Comparison of ENCODE assay signal across 8 mouse cellular contexts in genomic region chr15:81586466-81586865, GRCm38 (mm10). TPM values are rescaled to one million over a fixed set of nuclear protein-coding genes. Genes with fewer than 3 reads are reported as not detected.
DNase-seq lines count a peak whose midpoint lies in the region; ATAC-seq and TF ChIP-seq lines count a peak whose summit lies in the region.

No protein-coding gene starts in this region.

- peak; percentile 33 for ATAC-seq in erythroid progenitor cell, adult 5-6 weeks (replicated peaks; ENCODE audit: low FRiP score, poor library complexity, severe bottlenecking)
- ATAC-seq in limb, embryonic 15.5 days (ENCODE audit: insufficient number of reproducible peaks, low FRiP score, low TSS enrichment, low read depth) = no peak

- H3K4me3 ChIP-seq in cerebellum, adult 2 months (replicated peaks; ENCODE audit: insufficient read depth, low read depth, low read length) = peak overlapping the region; percentile 83
- peak overlapping the region; percentile 91 for H3K4me3 ChIP-seq in limb, embryonic 15.5 days
- H3K4me3 ChIP-seq in small intestine, adult 2 months (ENCODE audit: low read depth, low read length) = peak overlapping the region; percentile 94

- no peak for DNase-seq in cerebellum, adult 2 months
- DNase-seq in cerebellum, postnatal 14 days = no peak
- DNase-seq in 3T3-L1 (ENCODE audit: low read depth, low spot score) = peak; percentile 49
- DNase-seq in thymus, postnatal 0 days (ENCODE audit: low spot score) = no peak
- DNase-seq in right cerebral cortex, postnatal 25 days = no peak

- H3K36me3 ChIP-seq in limb, embryonic 15.5 days = no peaks in the 10 kb centered on the region
- peaks cover 7% of the 10 kb centered on the region for H3K36me3 ChIP-seq in small intestine, adult 2 months (ENCODE audit: control insufficient read depth, insufficient read depth, low read length)

- H3K9me3 ChIP-seq in limb, embryonic 15.5 days = no peaks in the 10 kb centered on the region

- H3K4me1 ChIP-seq in cerebellum, adult 2 months (ENCODE audit: control insufficient read depth, insufficient read depth, low read length) = no peaks in the 10 kb centered on the region; the same call in 1 of the 2 replicates
- peaks cover 16% of the 10 kb centered on the region; the same call in 1 of the 2 replicates for H3K4me1 ChIP-seq in limb, embryonic 15.5 days
- H3K4me1 ChIP-seq in small intestine, adult 2 months (ENCODE audit: control insufficient read depth, insufficient read depth, insufficient read length, low read length) = peaks cover 2% of the 10 kb centered on the region; the same call in 1 of the 2 replicates

- TF ChIP-seq POLR2A in cerebellum, adult 2 months (IDR thresholded peaks at IDR 0.05; ENCODE audit: borderline replicate concordance, insufficient read depth, low read length) = no peak
- TF ChIP-seq POLR2A in small intestine, adult 2 months (IDR thresholded peaks at IDR 0.05; ENCODE audit: low read depth, low read length) = no peak

- peak overlapping the region; percentile 99 for H3K27ac ChIP-seq in cerebellum, adult 2 months (ENCODE audit: insufficient read depth, low read length)
- peak overlapping the region; percentile 100 for H3K27ac ChIP-seq in limb, embryonic 15.5 days
- peak overlapping the region; percentile 100 for H3K27ac ChIP-seq in small intestine, adult 2 months (ENCODE audit: insufficient read depth, low read depth, low read length)

- no peaks in the 10 kb centered on the region for H3K27me3 ChIP-seq in cerebellum, adult 2 months (ENCODE audit: control insufficient read depth, insufficient read depth, low read length)
- no peaks in the 10 kb centered on the region for H3K27me3 ChIP-seq in limb, embryonic 15.5 days
- no peaks in the 10 kb centered on the region for H3K27me3 ChIP-seq in small intestine, adult 2 months (ENCODE audit: control insufficient read depth, insufficient read depth, low read length)

- peak overlapping the region; percentile 100 for H3K9ac ChIP-seq in limb, embryonic 15.5 days

- no peak for TF ChIP-seq CTCF in cerebellum, adult 2 months (IDR thresholded peaks at IDR 0.05; ENCODE audit: borderline replicate concordance, insufficient read depth, low read depth, low read length)
- no peak for TF ChIP-seq CTCF in small intestine, adult 2 months (IDR thresholded peaks at IDR 0.05; ENCODE audit: extremely low read depth, insufficient read length, insufficient replicate concordance, low read depth, low read length)

- H3K4me2 ChIP-seq in limb, embryonic 15.5 days = peak overlapping the region; percentile 56

- WGBS in cerebellum, adult 2 months = under 1% methylated on average over 28 of the region's 28 CpGs
- WGBS in limb, embryonic 15.5 days = under 1% methylated on average over 28 of the region's 28 CpGs
- WGBS in small intestine, adult 2 months = under 1% methylated on average over 28 of the region's 28 CpGs

RNA-seq across cellular contexts. Expression of gene Ep300, which starts 1.3 kb away (rescaled TPM):
- polyA plus RNA-seq in cerebellum, adult 2 months (2012; rRNA removed) = 39.3 and 42.0 TPM in 2 replicates
- 135 and 137 TPM in 2 replicates for total RNA-seq in erythroid progenitor cell, adult 5-6 weeks (2015; ENCODE audit: low replicate concordance)
- total RNA-seq in erythroid progenitor cell, adult 5-6 weeks (2017; ENCODE audit: low replicate concordance) = 81.7 and 111 TPM in 2 replicates
- polyA plus RNA-seq in limb, embryonic 15.5 days (2015; fragmentation: Nextera tagmentation; extraction: Ambion mirVana) = 16.3 and 18.6 TPM in 2 replicates
- 16.9 and 33.3 TPM in 2 replicates for polyA plus RNA-seq in small intestine, adult 2 months (2012; rRNA removed)
- 9.5 and 11.7 TPM in 2 replicates for polyA plus RNA-seq in thymus, postnatal 0 days (2015; fragmentation: Nextera tagmentation; extraction: Ambion mirVana)
